Mouse (Mus musculus) heart, embryonic 14.5 days (tissue): ENCODE results near the gene Lmbrd1. TPM values are rescaled to one million over a fixed set of nuclear protein-coding genes. Genes with fewer than 3 reads are reported as not detected.

Experiments used
- ATAC-seq: fragments of 200-750 bp; cut with Nextera tagmentation; 2 replicates; pipeline ENCODE4 v1.8.0; 2017; ENCODE audit warnings: low read depth, moderate TSS enrichment; ENCODE audit not compliant: insufficient number of reproducible peaks, insufficient read depth, low FRiP score
- H3K27ac ChIP-seq, 2 experiments: fragments of 200-500 bp in 1 of 2; fragments of 300-500 bp in 1 of 2; sonication (generic) in 1 of 2; replicated peaks in 1 of 2; 2 replicates each; pipeline ENCODE4 v1.5.1; 2012 to 2014; ENCODE audit warnings: low read depth in 2 of 2, low read length in 2 of 2, control low read depth in 1 of 2, mild to moderate bottlenecking in 1 of 2, mixed read lengths in 1 of 2; ENCODE audit not compliant: control insufficient read depth in 1 of 2, insufficient read depth in 1 of 2
- H3K27me3 ChIP-seq: fragments of 300-500 bp; sonication (generic); 2 replicates; pipeline ENCODE4 v1.6.1; 2014; ENCODE audit warnings: mild to moderate bottlenecking, low read length, control low read depth; ENCODE audit not compliant: control insufficient read depth, insufficient read depth
- H3K36me3 ChIP-seq: fragments of 300-500 bp; sonication (generic); 2 replicates; pipeline ENCODE4 v1.6.1; 2014; ENCODE audit warnings: mild to moderate bottlenecking, control low read depth, low read length, mixed read lengths; ENCODE audit not compliant: control insufficient read depth, insufficient read depth
- H3K4me1 ChIP-seq, 2 experiments: fragments of 200-500 bp in 1 of 2; fragments of 300-500 bp in 1 of 2; sonication (generic) in 1 of 2; 2 replicates each; pipeline ENCODE4 v1.6.1; 2012 to 2014; ENCODE audit warnings: low read length in 2 of 2, control low read depth in 1 of 2, mixed read lengths in 1 of 2; ENCODE audit not compliant: control insufficient read depth in 2 of 2, insufficient read depth in 2 of 2
- H3K4me2 ChIP-seq: fragments of 300-500 bp; sonication (generic); 2 replicates; pipeline ENCODE4 v1.6.1; 2014; ENCODE audit warnings: mild to moderate bottlenecking, low read length
- H3K4me3 ChIP-seq, 2 experiments: fragments of 200-500 bp in 1 of 2; fragments of 300-500 bp in 1 of 2; sonication (generic) in 1 of 2; 2 replicates each; pipeline ENCODE4 v1.5.1; 2012 to 2014; ENCODE audit warnings: low read length in 2 of 2, mild to moderate bottlenecking in 2 of 2, control low read depth in 1 of 2, low read depth in 1 of 2, moderate library complexity in 1 of 2; ENCODE audit not compliant: control insufficient read depth in 1 of 2, insufficient read depth in 1 of 2
- H3K9ac ChIP-seq: fragments of 300-500 bp; sonication (generic); 2 replicates; pipeline ENCODE4 v1.6.1; 2014; ENCODE audit warnings: mild to moderate bottlenecking, low read length
- H3K9me3 ChIP-seq: fragments of 300-500 bp; sonication (generic); 2 replicates; pipeline ENCODE4 v1.6.1; 2016; ENCODE audit warnings: low read length, control low read depth; ENCODE audit not compliant: control insufficient read depth
- WGBS: fragments of 180-500 bp; shearing (Covaris S2); extraction: QIAGEN DNeasy Blood & Tissue Kit; methylation state at CpG from one replicate; pipeline ENCODE4 v1.1.7; 2014; 5-methylcytosine and 5-hydroxymethylcytosine counted together
- polyA plus RNA-seq: library from polyadenylated mRNA; unstranded; fragments of >200 nt; fragmentation: Nextera tagmentation; extraction: Ambion mirVana; gene quantifications from 2 replicates; pipeline ENCODE4 v1.2.1, GENCODE M21; 2014

Lmbrd1 gene
- polyA plus RNA-seq, 1 experiment from 2014 or later = 25.9 TPM

- H3K27ac ChIP-seq = no peak overlapping the region
- no peak for ATAC-seq
- H3K9me3 ChIP-seq = peaks cover 4% of the 10 kb centered on the region
- no peak overlapping the region for H3K9ac ChIP-seq
- H3K4me2 ChIP-seq = no peak overlapping the region
- peaks cover 24% of the 10 kb centered on the region for H3K36me3 ChIP-seq
- no peaks in the 10 kb centered on the region for H3K27me3 ChIP-seq
- no peak overlapping the region for H3K4me3 ChIP-seq
- 61% methylated on average over 3 of the region's 3 CpGs for WGBS
- H3K4me1 ChIP-seq = no peaks in the 10 kb centered on the region
These were observed 41.2 kb downstream of the Lmbrd1 start for GRCm38 (mm10) chr1:24719621-24720020.

DNA sequence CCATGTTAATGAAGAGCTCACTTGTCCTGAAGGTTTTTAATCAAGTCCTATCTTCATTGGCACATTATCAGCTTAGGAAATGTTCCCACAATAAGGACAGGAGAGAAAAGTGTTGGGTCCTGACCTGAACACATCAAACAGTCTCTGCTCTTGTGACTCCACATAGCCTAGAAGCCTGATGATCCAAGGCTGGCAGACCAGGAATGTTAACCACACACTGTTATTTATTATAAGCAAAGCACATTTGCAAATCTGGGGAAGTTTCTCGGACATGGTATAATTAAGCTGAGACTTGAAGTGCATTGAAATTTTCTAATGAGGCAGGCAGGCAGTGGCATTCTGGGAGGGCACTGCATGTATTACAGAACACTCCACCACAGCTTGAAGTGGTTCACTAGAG is 41.8 kb downstream of the Lmbrd1 start:
- Histone ChIP-seq H3K4me2 (no peak overlapping the region), H3K27me3 (no peaks in the 10 kb centered on the region), H3K9me3 (peaks cover 4% of the 10 kb centered on the region), H3K36me3 (peaks cover 18% of the 10 kb centered on the region), H3K9ac (no peak overlapping the region), H3K27ac (no peak overlapping the region), H3K4me1 (no peaks in the 10 kb centered on the region), H3K4me3 (no peak overlapping the region)
- no peak for ATAC-seq
- 78% methylated on average over 1 of the region's 1 CpGs for WGBS

- no peaks in the 10 kb centered on the region for H3K27me3 ChIP-seq
- H3K4me1 ChIP-seq = no peaks in the 10 kb centered on the region
- H3K4me2 ChIP-seq = no peak overlapping the region
- H3K4me3 ChIP-seq = no peak overlapping the region
- H3K36me3 ChIP-seq = peaks cover 49% of the 10 kb centered on the region
- no peak for ATAC-seq
- no peak overlapping the region for H3K9ac ChIP-seq
- WGBS = 95% methylated on average over 11 of the region's 11 CpGs
- no peaks in the 10 kb centered on the region for H3K9me3 ChIP-seq
- no peak overlapping the region for H3K27ac ChIP-seq
These were observed 51.4 kb downstream of the Lmbrd1 start for GRCm38 (mm10) chr1:24729784-24730183.

DNA sequence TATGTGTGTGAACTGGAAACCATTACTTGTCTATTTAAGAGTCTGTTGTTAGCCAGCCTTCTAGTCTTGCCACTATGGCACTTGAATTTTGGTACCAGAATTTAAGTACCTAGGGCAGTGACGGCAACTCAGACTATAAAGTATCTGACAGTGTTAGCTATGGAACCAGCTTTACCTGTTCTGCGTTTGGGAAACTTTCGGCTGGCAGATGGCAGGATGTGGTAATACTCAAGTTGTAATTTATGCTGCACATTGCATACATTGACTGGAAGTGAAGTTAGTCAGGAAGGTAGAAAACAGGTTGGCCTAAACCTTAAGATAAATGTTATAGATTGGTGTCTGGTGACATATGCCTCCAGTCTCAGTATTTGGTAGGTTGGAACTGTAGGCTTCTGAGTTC is 53.9 kb downstream of the Lmbrd1 start:
- H3K9me3 ChIP-seq = no peaks in the 10 kb centered on the region
- ATAC-seq = no peak
- H3K36me3 ChIP-seq = peaks cover 49% of the 10 kb centered on the region
- H3K9ac ChIP-seq = no peak overlapping the region
- no peak overlapping the region for H3K27ac ChIP-seq
- 94% methylated on average over 3 of the region's 3 CpGs for WGBS
- H3K4me1 ChIP-seq = no peaks in the 10 kb centered on the region
- no peak overlapping the region for H3K4me2 ChIP-seq
- no peaks in the 10 kb centered on the region for H3K27me3 ChIP-seq
- H3K4me3 ChIP-seq = no peak overlapping the region

GRCm38 (mm10) chr1:24734866-24735265 is 56.4 kb downstream of the Lmbrd1 start:
- Histone ChIP-seq H3K9me3 (no peaks in the 10 kb centered on the region), H3K4me1 (no peaks in the 10 kb centered on the region), H3K4me2 (no peak overlapping the region), H3K36me3 (peaks cover 31% of the 10 kb centered on the region), H3K27ac (no peak overlapping the region), H3K9ac (no peak overlapping the region), H3K27me3 (no peaks in the 10 kb centered on the region), H3K4me3 (no peak overlapping the region)
- ATAC-seq = no peak
- 68% methylated on average over 5 of the region's 5 CpGs for WGBS

GRCm38 (mm10) chr1:24740903-24741302 is 62.5 kb downstream of the Lmbrd1 start:
- Histone ChIP-seq H3K36me3 (peaks cover 10% of the 10 kb centered on the region), H3K4me3 (no peak overlapping the region), H3K9ac (no peak overlapping the region), H3K27me3 (no peaks in the 10 kb centered on the region), H3K27ac (no peak overlapping the region), H3K4me1 (no peaks in the 10 kb centered on the region; a peak in 1 of 4 replicates), H3K9me3 (no peaks in the 10 kb centered on the region), H3K4me2 (no peak overlapping the region)
- WGBS = 91% methylated on average over 3 of the region's 3 CpGs
- ATAC-seq = no peak

- no peak for ATAC-seq
- no peak overlapping the region for H3K4me2 ChIP-seq
- H3K9me3 ChIP-seq = no peaks in the 10 kb centered on the region
- H3K4me3 ChIP-seq = no peak overlapping the region
- H3K9ac ChIP-seq = no peak overlapping the region
- no peak overlapping the region for H3K27ac ChIP-seq
- no peaks in the 10 kb centered on the region; a peak in 1 of 4 replicates for H3K4me1 ChIP-seq
- no peaks in the 10 kb centered on the region for H3K27me3 ChIP-seq
- H3K36me3 ChIP-seq = peaks cover 10% of the 10 kb centered on the region
- WGBS = 50% methylated on average over 3 of the region's 3 CpGs
These were observed 63.1 kb downstream of the Lmbrd1 start for GRCm38 (mm10) chr1:24741552-24741951.

GRCm38 (mm10) chr1:24743191-24743924 is 64.9 kb downstream of the Lmbrd1 start:
- no peaks in the 10 kb centered on the region; a peak in 1 of 4 replicates for H3K4me1 ChIP-seq
- H3K9ac ChIP-seq = no peak overlapping the region
- no peaks in the 10 kb centered on the region for H3K9me3 ChIP-seq
- H3K27ac ChIP-seq = no peak overlapping the region
- H3K4me3 ChIP-seq = no peak overlapping the region
- no peaks in the 10 kb centered on the region for H3K27me3 ChIP-seq
- no peak overlapping the region for H3K4me2 ChIP-seq
- WGBS = 95% methylated on average over 9 of the region's 9 CpGs
- H3K36me3 ChIP-seq = peaks cover 24% of the 10 kb centered on the region
- ATAC-seq = no peak
